Mouse (Mus musculus): ENCODE measurements around the gene M1ap. TPM values are rescaled to one million over a fixed set of nuclear protein-coding genes. Genes with fewer than 3 reads are reported as not detected.

Gene M1ap
- total and polyA plus RNA-seq, 3 experiments = 2.4 to 6.4 (median 3.9) TPM

GRCm38 (mm10) chr6:82945750-82946149, 952 bp upstream of the M1ap start:
- Histone ChIP-seq H3K9ac (ENCODE audit: insufficient read depth, low read depth) (no peak overlapping the region), H3K9me3 (replicated peaks; ENCODE audit: low read length) (peaks cover 16% of the 10 kb centered on the region), H3K4me3 (replicated peaks in 1 of 3; ENCODE audit: low read depth in 2 of 3, low read length in 2 of 3, poor library complexity in 1 of 3) (no peak overlapping the region), H3K4me1 (ENCODE audit: control insufficient read depth in 1 of 2, insufficient read depth in 2 of 2) (peaks cover 0 to 3% of the 10 kb centered on the region in 2 experiments; a peak in 3 of 4 replicates), H3K4me2 (ENCODE audit: insufficient read depth, low read depth, poor library complexity, severe bottlenecking) (no peak overlapping the region), H3K36me3 (replicated peaks in 1 of 2; ENCODE audit: control insufficient read depth in 1 of 2, insufficient read depth in 1 of 2, low read length in 1 of 2) (no peaks in the 10 kb centered on the region), H3K79me2 (replicated peaks; ENCODE audit: control insufficient read depth, extremely low read depth, insufficient read depth, poor library complexity, severe bottlenecking) (no peaks in the 10 kb centered on the region), H3K27ac (ENCODE audit: insufficient read depth, low read depth) (no peak overlapping the region), H3K27me3 (replicated peaks) (no peaks in the 10 kb centered on the region)
- dilution Hi-C loops (cut with MboI; ENCODE audit: extremely low pct_ligation_motif_present, extremely low pct_unique_long_range_greater_than_20kb, low sequenced_read_pairs) (no loop called here), in situ Hi-C loops (cut with MboI; ENCODE audit: low pct_ligation_motif_present, low pct_unique_long_range_greater_than_20kb, low sequenced_read_pairs) (no loop called here)
- DNase-seq (ENCODE audit: extremely low read depth) = peak; percentile 17
- TF ChIP-seq E2F4 (IDR thresholded peaks at IDR 0.05; ENCODE audit: insufficient replicate concordance, low read depth, low read length) (no peak), CTCF (conservative IDR thresholded peaks at IDR 0.05 in 1 of 2, IDR thresholded peaks at IDR 0.05 in 1 of 2; ENCODE audit: low read depth in 2 of 2, low read length in 2 of 2) (peak; percentile 29 to 48; a peak in 3 of 4 replicates), SMC3 (IDR thresholded peaks at IDR 0.05; ENCODE audit: low read depth, low read length) (peak; percentile 7; the same call in 1 of the 2 replicates)

GRCm38 (mm10) chr6:82956553-82957251, 10.0 kb downstream of the M1ap start:
- H3K79me2 ChIP-seq (replicated peaks; ENCODE audit: control insufficient read depth, extremely low read depth, insufficient read depth, poor library complexity, severe bottlenecking) = no peaks in the 10 kb centered on the region
- no peak overlapping the region for H3K4me2 ChIP-seq (ENCODE audit: insufficient read depth, low read depth, poor library complexity, severe bottlenecking)
- no peak for DNase-seq (ENCODE audit: extremely low read depth)
- H3K9ac ChIP-seq (ENCODE audit: insufficient read depth, low read depth) = no peak overlapping the region
- dilution Hi-C loops (cut with MboI; ENCODE audit: extremely low pct_ligation_motif_present, extremely low pct_unique_long_range_greater_than_20kb, low sequenced_read_pairs) (no loop called here), in situ Hi-C loops (cut with MboI; ENCODE audit: low pct_ligation_motif_present, low pct_unique_long_range_greater_than_20kb, low sequenced_read_pairs) (no loop called here)
- no peaks in the 10 kb centered on the region for H3K9me3 ChIP-seq (replicated peaks; ENCODE audit: low read length)
- H3K4me3 ChIP-seq (replicated peaks in 1 of 3; ENCODE audit: low read depth in 2 of 3, low read length in 2 of 3, poor library complexity in 1 of 3) = no peak overlapping the region
- H3K4me1 ChIP-seq (ENCODE audit: control insufficient read depth in 1 of 2, insufficient read depth in 2 of 2) = no peaks in the 10 kb centered on the region
- TF ChIP-seq MAX (IDR thresholded peaks at IDR 0.05; ENCODE audit: low read length) (no peak), GABPA (IDR thresholded peaks at IDR 0.05; ENCODE audit: insufficient replicate concordance, low read depth, low read length) (no peak), POLR2AphosphoS2 (IDR thresholded peaks at IDR 0.05; ENCODE audit: low read depth, low read length) (no peak), SMC3 (IDR thresholded peaks at IDR 0.05; ENCODE audit: low read depth, low read length) (no peak), MXI1 (IDR thresholded peaks at IDR 0.05; ENCODE audit: low read depth, low read length) (no peak), RAD21 (IDR thresholded peaks at IDR 0.05; ENCODE audit: low read depth, low read length) (no peak), MAFK (IDR thresholded peaks at IDR 0.05; ENCODE audit: insufficient replicate concordance, low read length) (no peak), HCFC1 (IDR thresholded peaks at IDR 0.05; ENCODE audit: low read depth, low read length) (no peak), ELF1 (IDR thresholded peaks at IDR 0.05; ENCODE audit: low read depth, low read length) (no peak), JUND (conservative IDR thresholded peaks at IDR 0.05; ENCODE audit: low read depth, low read length) (no peak), SIN3A (IDR thresholded peaks at IDR 0.05; ENCODE audit: low read length) (no peak), CHD1 (IDR thresholded peaks at IDR 0.05; ENCODE audit: low read depth, low read length) (no peak), MYC (IDR thresholded peaks at IDR 0.05; ENCODE audit: low read depth, low read length) (no peak), MAZ (IDR thresholded peaks at IDR 0.05; ENCODE audit: low read depth, low read length) (no peak), MEF2A (IDR thresholded peaks at IDR 0.05; ENCODE audit: borderline replicate concordance, low read depth, low read length) (no peak), POLR2A (IDR thresholded peaks at IDR 0.05; ENCODE audit: low read depth, low read length) (no peak), CHD2 (IDR thresholded peaks at IDR 0.05; ENCODE audit: low read length) (no peak), JUN (IDR thresholded peaks at IDR 0.05; ENCODE audit: insufficient read depth, low read depth, low read length) (no peak), CTCF (conservative IDR thresholded peaks at IDR 0.05 in 1 of 2, IDR thresholded peaks at IDR 0.05 in 1 of 2; ENCODE audit: low read depth in 2 of 2, low read length in 2 of 2) (no peak)
- H3K27me3 ChIP-seq (replicated peaks) = no peaks in the 10 kb centered on the region
- no peak overlapping the region for H3K27ac ChIP-seq (ENCODE audit: insufficient read depth, low read depth)
- no peaks in the 10 kb centered on the region for H3K36me3 ChIP-seq (replicated peaks in 1 of 2; ENCODE audit: control insufficient read depth in 1 of 2, insufficient read depth in 1 of 2, low read length in 1 of 2)

Measured in CH12.LX (cell line).